Mouse (Mus musculus) MEL (cell line): ENCODE data around the gene Erbin. TPM values are rescaled to one million over a fixed set of nuclear protein-coding genes. Genes with fewer than 3 reads are reported as not detected.

Experiments
- DNase-seq: peaks from one replicate; pipeline ENCODE4 v3.0.0; 2011; ENCODE audit warnings: low read depth, low spot score
- H3K27ac ChIP-seq: 2 replicates; pipeline ENCODE4 v1.5.1; 2012; ENCODE audit warnings: low read depth, mild to moderate bottlenecking, control low read depth, low read length, moderate library complexity; ENCODE audit not compliant: control insufficient read depth
- H3K27me3 ChIP-seq, 2 experiments: fragments of 150-350 bp in 1 of 2; sonication (generic) in 1 of 2; 2 replicates each; pipeline ENCODE4 v1.6.1; 2012; ENCODE audit warnings: low read length in 2 of 2, mild to moderate bottlenecking in 2 of 2, improper control_type of control experiment in 1 of 2, moderate library complexity in 1 of 2; ENCODE audit not compliant: insufficient read depth in 2 of 2, control insufficient read depth in 1 of 2
- H3K36me3 ChIP-seq, 2 experiments: 2 replicates each; pipeline ENCODE4 v1.6.1; 2012 to 2014; ENCODE audit warnings: low read length in 2 of 2, improper control_type of control experiment in 1 of 2, inconsistent platforms in 1 of 2, mild to moderate bottlenecking in 1 of 2; ENCODE audit not compliant: insufficient read depth in 2 of 2, control insufficient read depth in 1 of 2
- H3K4me1 ChIP-seq, 2 experiments: fragments of 150-350 bp in 1 of 2; sonication (generic) in 1 of 2; 2 replicates each; pipeline ENCODE4 v1.6.1; 2012; ENCODE audit warnings: low read length in 2 of 2, improper control_type of control experiment in 1 of 2, mild to moderate bottlenecking in 1 of 2; ENCODE audit not compliant: insufficient read depth in 2 of 2, control insufficient read depth in 1 of 2
- H3K4me3 ChIP-seq, 2 experiments: fragments of 150-350 bp in 1 of 2; sonication (generic) in 1 of 2; 2 replicates each; pipeline ENCODE4 v1.5.1; 2012; ENCODE audit warnings: low read depth in 2 of 2, low read length in 2 of 2, mild to moderate bottlenecking in 2 of 2, moderate library complexity in 2 of 2, control low read depth in 1 of 2, improper control_type of control experiment in 1 of 2; ENCODE audit not compliant: control insufficient read depth in 1 of 2, insufficient read depth in 1 of 2
- H3K79me2 ChIP-seq: 2 replicates; pipeline ENCODE4 v1.6.1; 2012; ENCODE audit warnings: mild to moderate bottlenecking, low read length, moderate library complexity; ENCODE audit not compliant: control insufficient read depth, poor library complexity, insufficient read depth
- H3K9ac ChIP-seq: 2 replicates; pipeline ENCODE4 v1.6.1; 2012; ENCODE audit warnings: low read depth, mild to moderate bottlenecking, control low read depth, low read length, moderate library complexity; ENCODE audit not compliant: control insufficient read depth, poor library complexity, severe bottlenecking
- H3K9me3 ChIP-seq: fragments of 150-350 bp; sonication (generic); replicated peaks from 2 replicates; pipeline ENCODE4 v1.6.1; 2012; ENCODE audit warnings: mild to moderate bottlenecking, low read length, improper control_type of control experiment, moderate library complexity; ENCODE audit not compliant: insufficient read depth
- BHLHE40 ChIP-seq: IDR thresholded peaks from 2 replicates; pipeline ENCODE4 v1.6.1; 2012; ENCODE audit warnings: low read depth, mild to moderate bottlenecking, inconsistent platforms, low read length, improper control_type of control experiment, borderline replicate concordance
- CHD1 ChIP-seq: IDR thresholded peaks from 2 replicates; pipeline ENCODE4 v1.6.1; 2012; ENCODE audit warnings: low read depth, mild to moderate bottlenecking, inconsistent platforms, low read length, improper control_type of control experiment
- CTCF ChIP-seq, 3 experiments: IDR thresholded peaks in 2 of 3; conservative IDR thresholded peaks in 1 of 3; 2 replicates each; pipeline ENCODE4 v1.5.1; 2011 to 2012; ENCODE audit warnings: low read length in 3 of 3, low read depth in 2 of 3, mild to moderate bottlenecking in 2 of 3, improper control_type of control experiment in 1 of 3, inconsistent platforms in 1 of 3, mixed read lengths in 1 of 3, moderate library complexity in 1 of 3; ENCODE audit not compliant: control insufficient read depth in 1 of 3, insufficient read depth in 1 of 3, poor library complexity in 1 of 3, severe bottlenecking in 1 of 3
- EP300 ChIP-seq, 2 experiments: IDR thresholded peaks; 2 replicates each; pipeline ENCODE4 v1.6.1; 2011; ENCODE audit warnings: improper control_type of control experiment in 2 of 2, low read length in 2 of 2, low read depth in 1 of 2, mild to moderate bottlenecking in 1 of 2
- ETS1 ChIP-seq: IDR thresholded peaks from 2 replicates; pipeline ENCODE4 v1.6.1; 2012; ENCODE audit warnings: low read depth, mild to moderate bottlenecking, inconsistent platforms, low read length, improper control_type of control experiment, moderate library complexity
- GABPA ChIP-seq: IDR thresholded peaks from 2 replicates; pipeline ENCODE4 v1.6.1; 2012; ENCODE audit warnings: low read depth, mild to moderate bottlenecking, inconsistent platforms, low read length, improper control_type of control experiment, moderate library complexity
- GATA1 ChIP-seq: IDR thresholded peaks from 2 replicates; pipeline ENCODE4 v1.6.1; 2011; ENCODE audit warnings: low read depth, low read length, improper control_type of control experiment
- JUND ChIP-seq: IDR thresholded peaks from 2 replicates; pipeline ENCODE4 v1.6.1; 2011; ENCODE audit warnings: low read depth, mild to moderate bottlenecking, improper control_type of control experiment, low read length
- MAX ChIP-seq: IDR thresholded peaks from 2 replicates; pipeline ENCODE4 v1.6.1; 2011; ENCODE audit warnings: low read length, improper control_type of control experiment
- MAZ ChIP-seq: IDR thresholded peaks from 2 replicates; pipeline ENCODE4 v1.6.1; 2012; ENCODE audit warnings: low read depth, mild to moderate bottlenecking, inconsistent platforms, low read length, improper control_type of control experiment
- MYB ChIP-seq: IDR thresholded peaks from 2 replicates; pipeline ENCODE4 v1.6.1; 2011; ENCODE audit warnings: mild to moderate bottlenecking, low read depth, low read length, improper control_type of control experiment
- MYC ChIP-seq: IDR thresholded peaks from 2 replicates; pipeline ENCODE4 v1.6.1; 2011; ENCODE audit warnings: low read depth, mild to moderate bottlenecking, low read length, improper control_type of control experiment, moderate library complexity
- NELFE ChIP-seq: IDR thresholded peaks from 2 replicates; pipeline ENCODE4 v1.6.1; 2011; ENCODE audit warnings: low read depth, low read length, improper control_type of control experiment
- NRF1 ChIP-seq: IDR thresholded peaks from 2 replicates; pipeline ENCODE4 v1.6.1; 2014; ENCODE audit warnings: low read depth, mild to moderate bottlenecking, inconsistent platforms, low read length, improper control_type of control experiment, moderate library complexity; ENCODE audit not compliant: poor library complexity, insufficient read depth, severe bottlenecking
- POLR2A ChIP-seq, 2 experiments: IDR thresholded peaks; 2 replicates each; pipeline ENCODE4 v1.6.1; 2011 to 2012; ENCODE audit warnings: low read length in 2 of 2, mild to moderate bottlenecking in 2 of 2, control low read depth in 1 of 2, improper control_type of control experiment in 1 of 2, low read depth in 1 of 2, moderate library complexity in 1 of 2; ENCODE audit not compliant: control insufficient read depth in 1 of 2, insufficient read depth in 1 of 2, poor library complexity in 1 of 2
- POLR2AphosphoS2 ChIP-seq: IDR thresholded peaks from 2 replicates; pipeline ENCODE4 v1.6.1; 2011; ENCODE audit warnings: low read length, improper control_type of control experiment
- POLR2AphosphoS5 ChIP-seq: IDR thresholded peaks from 2 replicates; pipeline ENCODE4 v1.6.1; 2012; ENCODE audit warnings: low read depth, borderline replicate concordance, mild to moderate bottlenecking, inconsistent platforms, low read length, moderate library complexity, mixed read lengths
- RAD21 ChIP-seq: IDR thresholded peaks from 2 replicates; pipeline ENCODE4 v1.6.1; 2011; ENCODE audit warnings: mild to moderate bottlenecking, low read depth, low read length, improper control_type of control experiment
- SIN3A ChIP-seq: IDR thresholded peaks from 2 replicates; pipeline ENCODE4 v1.6.1; 2012; ENCODE audit warnings: low read length, improper control_type of control experiment, inconsistent platforms
- SMC3 ChIP-seq: IDR thresholded peaks from 2 replicates; pipeline ENCODE4 v1.6.1; 2011; ENCODE audit warnings: low read depth, low read length, improper control_type of control experiment
- TBP ChIP-seq: IDR thresholded peaks from 2 replicates; pipeline ENCODE4 v1.8.0; 2011; ENCODE audit warnings: low read depth, low read length, improper control_type of control experiment
- USF1 ChIP-seq: IDR thresholded peaks from 2 replicates; pipeline ENCODE4 v1.6.1; 2014; ENCODE audit warnings: low read depth, mild to moderate bottlenecking, inconsistent platforms, low read length, improper control_type of control experiment, moderate library complexity
- ZC3H11A ChIP-seq: IDR thresholded peaks from 2 replicates; pipeline ENCODE4 v1.6.1; 2012; ENCODE audit warnings: low read depth, mild to moderate bottlenecking, inconsistent platforms, low read length, improper control_type of control experiment
- ZKSCAN1 ChIP-seq: IDR thresholded peaks from 2 replicates; pipeline ENCODE4 v1.6.1; 2012; ENCODE audit warnings: low read depth, mild to moderate bottlenecking, inconsistent platforms, low read length, improper control_type of control experiment, moderate library complexity
- ZNF384 ChIP-seq: IDR thresholded peaks from 2 replicates; pipeline ENCODE4 v1.6.1; 2012; ENCODE audit warnings: low read depth, mild to moderate bottlenecking, inconsistent platforms, low read length, improper control_type of control experiment
- polyA plus RNA-seq, 2 experiments: library from polyadenylated mRNA; stranded (reverse) in 1 of 2; unstranded in 1 of 2; fragments of >175 nt in 1 of 2; fragments of >200 nt in 1 of 2; gene quantifications; 2 replicates each; pipeline versions ENCODE4 v1.2.1 to v1.2.4; 2012; ENCODE audit warnings: low replicate concordance in 2 of 2, low read depth in 1 of 2; ENCODE audit not compliant: insufficient read length in 2 of 2, insufficient read depth in 1 of 2, missing spikeins in 1 of 2
- total RNA-seq: library from RNA; depleted of rRNA; stranded (reverse); fragments of 300-350 nt; gene quantifications from 2 replicates; pipeline ENCODE4 v1.2.3, GENCODE M21; 2012

Gene Erbin
- total and polyA plus RNA-seq, 3 experiments: 15.2 to 18.6 TPM; not detected in 1

DNA sequence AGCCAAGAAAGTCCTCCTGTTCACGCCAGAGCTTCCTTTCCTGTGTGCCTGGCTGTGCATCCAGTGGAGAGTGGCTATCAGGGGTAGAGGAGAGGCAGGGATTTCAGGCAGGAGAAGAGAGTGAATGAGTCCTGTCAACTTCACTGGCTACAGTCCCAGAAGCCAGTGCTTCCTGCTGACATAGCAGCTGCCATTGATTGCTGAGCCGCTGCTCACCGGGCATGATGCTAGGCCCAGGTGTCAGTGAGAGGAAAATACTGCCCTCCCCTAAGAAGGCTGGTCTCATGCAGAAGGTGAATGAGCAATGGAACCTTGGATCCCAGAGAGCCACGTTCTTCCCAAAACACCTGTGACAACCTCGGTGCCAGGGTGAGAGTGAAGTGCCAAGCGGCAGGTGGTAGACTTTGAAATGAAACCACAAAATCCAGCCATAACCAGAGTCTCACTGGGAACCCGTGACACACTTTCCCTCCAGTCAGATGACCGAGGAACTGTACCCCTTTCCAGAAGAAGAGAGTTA, 46.4 kb upstream of the Erbin start:
- no peak for DNase-seq
- Histone ChIP-seq H3K27me3 (no peaks in the 10 kb centered on the region), H3K27ac (no peak overlapping the region)
- TF ChIP-seq NELFE (no peak), MAZ (no peak), ZNF384 (no peak), ZC3H11A (no peak), POLR2A (IDR thresholded peaks at IDR 0.05; ENCODE audit: control insufficient read depth in 1 of 2, insufficient read depth in 1 of 2, low read depth in 1 of 2, low read length in 2 of 2, poor library complexity in 1 of 2) (no peak), MYC (no peak), CTCF (IDR thresholded peaks at IDR 0.05 in 2 of 3, conservative IDR thresholded peaks at IDR 0.05 in 1 of 3; ENCODE audit: control insufficient read depth in 1 of 3, insufficient read depth in 1 of 3, low read depth in 2 of 3, low read length in 3 of 3, poor library complexity in 1 of 3, severe bottlenecking in 1 of 3) (no peak), BHLHE40 (no peak), JUND (no peak), NRF1 (no peak), USF1 (no peak), CHD1 (no peak), MAX (no peak), GATA1 (no peak), ZKSCAN1 (no peak), SMC3 (no peak), TBP (no peak), ETS1 (no peak), POLR2AphosphoS2 (no peak), MYB (no peak)
- TF ChIP-seq, all 39 proteins: peak for 0
- no peak overlapping the region for H3K9ac ChIP-seq
- no peak overlapping the region for H3K4me3 ChIP-seq
- H3K36me3 ChIP-seq: no peaks in the 10 kb centered on the region
- no peaks in the 10 kb centered on the region for H3K79me2 ChIP-seq
- H3K9me3 ChIP-seq: no peaks in the 10 kb centered on the region
- 0 out of 4 replicates have a peak, but pooled peaks cover 0 to 2% of the 10 kb centered on the region in 2 experiments for H3K4me1 ChIP-seq

DNA sequence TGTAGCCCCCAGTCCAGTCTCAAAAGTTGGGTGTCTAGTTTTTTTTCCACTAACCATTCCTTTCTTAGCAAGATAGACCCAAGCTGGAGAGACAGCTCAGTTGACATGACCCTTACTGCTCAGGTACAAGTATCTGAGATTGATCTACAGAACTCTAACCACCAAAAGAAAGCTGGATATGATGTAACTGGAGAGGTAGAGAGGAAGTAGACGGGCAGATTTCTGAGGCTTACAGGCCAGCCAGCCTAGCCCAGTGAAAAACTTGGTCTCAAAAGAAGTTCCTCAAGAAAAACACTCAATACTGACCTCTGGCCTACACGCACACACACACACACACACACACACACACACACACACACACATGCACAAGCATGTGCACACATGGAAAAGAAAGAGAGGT, 44.9 kb upstream of the Erbin start:
- TF ChIP-seq GABPA: no peak
- no peak for TF ChIP-seq POLR2AphosphoS5
- TF ChIP-seq CTCF (IDR thresholded peaks at IDR 0.05 in 2 of 3, conservative IDR thresholded peaks at IDR 0.05 in 1 of 3; ENCODE audit: control insufficient read depth in 1 of 3, insufficient read depth in 1 of 3, low read depth in 2 of 3, low read length in 3 of 3, poor library complexity in 1 of 3, severe bottlenecking in 1 of 3): no peak
- no peak for TF ChIP-seq ZC3H11A
- no peak for TF ChIP-seq RAD21
- TF ChIP-seq SIN3A: no peak
- no peak for TF ChIP-seq EP300 (IDR thresholded peaks at IDR 0.05; ENCODE audit: low read depth in 1 of 2, low read length in 2 of 2)
- no peak for TF ChIP-seq POLR2A (IDR thresholded peaks at IDR 0.05; ENCODE audit: control insufficient read depth in 1 of 2, insufficient read depth in 1 of 2, low read depth in 1 of 2, low read length in 2 of 2, poor library complexity in 1 of 2)
- no peak for TF ChIP-seq CHD1
- no peak for TF ChIP-seq ZNF384
- no peak for TF ChIP-seq GATA1
- TF ChIP-seq TBP: no peak
- TF ChIP-seq, all 39 proteins: peak for 0
- DNase-seq: no peak
- H3K9ac ChIP-seq: no peak overlapping the region
- H3K4me1 ChIP-seq: 0 out of 4 replicates have a peak, but pooled peaks cover 0 to 2% of the 10 kb centered on the region in 2 experiments
- no peak overlapping the region for H3K27ac ChIP-seq
- H3K4me3 ChIP-seq: no peak overlapping the region
- H3K27me3 ChIP-seq: no peaks in the 10 kb centered on the region
- H3K9me3 ChIP-seq: no peaks in the 10 kb centered on the region
- H3K79me2 ChIP-seq: no peaks in the 10 kb centered on the region
- H3K36me3 ChIP-seq: no peaks in the 10 kb centered on the region
